Mouse (Mus musculus) forebrain, embryonic 11.5 days (tissue): Measurements from ENCODE around the gene Ska3. TPM values are rescaled to one million over a fixed set of nuclear protein-coding genes. Genes with fewer than 3 reads are reported as not detected.

Source experiments
- ATAC-seq: fragments of 200-750 bp; cut with Nextera tagmentation; replicated peaks from 2 replicates; pipeline ENCODE4 v1.8.0; 2017; ENCODE audit warnings: moderate TSS enrichment; ENCODE audit not compliant: low FRiP score
- DNase-seq: peaks from one replicate; pipeline ENCODE4 v3.0.0-alpha.2; 2017; ENCODE audit warnings: low spot score
- H3K27ac ChIP-seq: fragments of 300-500 bp; sonication (generic); 2 replicates; pipeline ENCODE4 v1.5.1; 2014; ENCODE audit warnings: low read depth, low read length
- H3K27me3 ChIP-seq: fragments of 300-500 bp; sonication (generic); 2 replicates; pipeline ENCODE4 v1.6.1; 2014; ENCODE audit warnings: mild to moderate bottlenecking, low read length, mixed read lengths; ENCODE audit not compliant: control insufficient read depth, insufficient read depth
- H3K36me3 ChIP-seq: fragments of 300-500 bp; sonication (generic); 2 replicates; pipeline ENCODE4 v1.6.1; 2014; ENCODE audit warnings: mild to moderate bottlenecking, low read length, moderate library complexity, mixed read lengths; ENCODE audit not compliant: control insufficient read depth, insufficient read depth
- H3K4me1 ChIP-seq: fragments of 300-500 bp; sonication (generic); replicated peaks from 2 replicates; pipeline ENCODE4 v1.6.1; 2014; ENCODE audit warnings: low read length, mixed read lengths; ENCODE audit not compliant: control insufficient read depth, insufficient read depth
- H3K4me2 ChIP-seq: fragments of 300-500 bp; sonication (generic); 2 replicates; pipeline ENCODE4 v1.6.1; 2014; ENCODE audit warnings: low read depth, mild to moderate bottlenecking, low read length, moderate library complexity, mixed read lengths; ENCODE audit not compliant: severe bottlenecking
- H3K4me3 ChIP-seq: fragments of 300-500 bp; sonication (generic); 2 replicates; pipeline ENCODE4 v1.5.1; 2014; ENCODE audit warnings: low read depth, low read length
- H3K9ac ChIP-seq: fragments of 300-500 bp; sonication (generic); 2 replicates; pipeline ENCODE4 v1.6.1; 2014; ENCODE audit warnings: low read length
- H3K9me3 ChIP-seq: fragments of 300-500 bp; sonication (generic); 2 replicates; pipeline ENCODE4 v1.6.1; 2016; ENCODE audit warnings: low read length, mixed read lengths; ENCODE audit not compliant: control insufficient read depth
- WGBS: fragments of 180-500 bp; shearing (Covaris S2); extraction: QIAGEN DNeasy Blood & Tissue Kit; methylation state at CpG from one replicate; pipeline ENCODE4 v1.1.7; 2014; 5-methylcytosine and 5-hydroxymethylcytosine counted together
- microRNA-seq: library from miRNA; unstranded; fragments of <30 nt; microRNA quantifications from one replicate; pipeline ENCODE4, GENCODE M21; 2016; ENCODE audit not compliant: insufficient number of aligned reads
- polyA plus RNA-seq: library from polyadenylated mRNA; unstranded; fragments of >200 nt; fragmentation: Nextera tagmentation; extraction: Ambion mirVana; gene quantifications from 2 replicates; pipeline ENCODE4 v1.2.1, GENCODE M21; 2014

Gene Ska3
- polyA plus RNA-seq, 1 experiment from 2014 or later = 63.3 TPM

DNA sequence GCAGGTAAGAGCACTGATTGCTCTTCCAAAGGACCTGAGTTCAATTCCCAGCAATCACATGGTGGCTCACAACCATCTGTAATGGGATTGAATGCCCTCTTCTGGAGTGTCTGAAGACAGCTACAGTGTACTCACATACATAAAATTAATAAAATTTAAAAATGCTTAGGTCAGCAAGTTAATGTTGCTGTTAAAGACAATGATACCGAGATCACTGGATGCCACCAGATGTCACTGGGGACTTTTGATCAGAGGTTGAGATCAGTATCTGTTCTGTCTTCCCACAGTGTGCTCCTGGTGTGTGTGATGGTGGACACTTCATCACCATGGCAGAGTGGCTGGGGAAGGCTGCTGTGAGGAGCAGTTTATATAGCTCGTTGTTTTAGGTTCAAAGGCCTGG, 36.7 kb downstream of the Ska3 start:
- H3K27ac ChIP-seq = no peak overlapping the region
- no peaks in the 10 kb centered on the region for H3K4me1 ChIP-seq
- H3K27me3 ChIP-seq = no peaks in the 10 kb centered on the region
- H3K4me2 ChIP-seq = no peak overlapping the region
- ATAC-seq = no peak
- no peak overlapping the region for H3K9ac ChIP-seq
- DNase-seq = no peak
- no peaks in the 10 kb centered on the region for H3K9me3 ChIP-seq
- no peaks in the 10 kb centered on the region for H3K36me3 ChIP-seq
- 84% methylated on average over 2 of the region's 2 CpGs for WGBS
- no peak overlapping the region for H3K4me3 ChIP-seq

- Histone ChIP-seq H3K9ac (no peak overlapping the region), H3K4me3 (no peak overlapping the region), H3K27ac (no peak overlapping the region), H3K36me3 (no peaks in the 10 kb centered on the region), H3K4me2 (no peak overlapping the region), H3K4me1 (no peaks in the 10 kb centered on the region), H3K27me3 (no peaks in the 10 kb centered on the region), H3K9me3 (no peaks in the 10 kb centered on the region)
- ATAC-seq = no peak
- DNase-seq = no peak
- WGBS = 87% methylated on average over 4 of the region's 4 CpGs
Observed at GRCm38 (mm10) chr14:57787406-57787805, 38.6 kb downstream of the Ska3 start.

DNA sequence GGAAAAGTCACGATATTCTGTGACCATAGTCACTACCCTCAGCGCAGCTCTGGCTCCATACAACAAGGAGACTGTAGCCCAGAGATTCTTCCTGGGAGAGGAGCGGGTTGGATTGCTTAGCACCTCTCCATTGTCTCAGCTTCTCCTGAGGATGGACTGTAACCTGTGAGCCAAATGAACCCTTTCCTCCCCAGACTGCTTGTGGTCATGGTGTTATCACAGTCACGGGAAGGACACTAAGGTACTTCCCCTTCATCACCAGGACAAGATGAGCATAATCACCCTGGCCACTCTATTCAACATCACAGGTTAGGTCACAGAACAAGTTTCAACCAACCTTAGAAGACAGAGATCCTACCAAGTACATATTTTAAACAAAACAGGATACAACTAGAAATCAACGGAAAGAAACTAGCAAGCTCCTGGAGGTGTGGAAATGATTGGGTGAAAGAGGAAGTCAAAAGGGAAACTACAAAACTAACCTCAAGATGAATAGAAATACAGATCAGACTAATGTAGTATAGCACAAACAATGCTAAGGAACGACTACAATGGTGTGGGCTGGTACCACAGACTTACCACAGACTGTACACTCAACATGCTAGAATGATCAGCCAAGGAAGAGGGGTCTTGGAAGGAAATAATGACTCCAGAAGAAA, 53.7 kb downstream of the Ska3 start:
- DNase-seq (no peak), ATAC-seq (no peak)
- H3K4me1 ChIP-seq = no peaks in the 10 kb centered on the region
- H3K27ac ChIP-seq = no peak overlapping the region
- H3K27me3 ChIP-seq = no peaks in the 10 kb centered on the region
- no peak overlapping the region for H3K4me3 ChIP-seq
- H3K9me3 ChIP-seq = no peaks in the 10 kb centered on the region
- WGBS = 83% methylated on average over 6 of the region's 6 CpGs
- H3K4me2 ChIP-seq = no peak overlapping the region
- no peaks in the 10 kb centered on the region for H3K36me3 ChIP-seq
- H3K9ac ChIP-seq = no peak overlapping the region

- ATAC-seq (no peak), DNase-seq (no peak)
- H3K4me1 ChIP-seq = no peaks in the 10 kb centered on the region
- H3K4me3 ChIP-seq = no peak overlapping the region
- no peaks in the 10 kb centered on the region for H3K36me3 ChIP-seq
- no peak overlapping the region for H3K9ac ChIP-seq
- no peaks in the 10 kb centered on the region for H3K27me3 ChIP-seq
- H3K9me3 ChIP-seq = no peaks in the 10 kb centered on the region
- WGBS = 96% methylated on average over 5 of the region's 5 CpGs
- H3K27ac ChIP-seq = no peak overlapping the region
- no peak overlapping the region for H3K4me2 ChIP-seq
Observed at GRCm38 (mm10) chr14:57769102-57769501, 56.9 kb downstream of the Ska3 start.

GRCm38 (mm10) chr14:57760447-57761412, 65.3 kb downstream of the Ska3 start:
- Histone ChIP-seq H3K4me2 (no peak overlapping the region), H3K9ac (no peak overlapping the region), H3K4me1 (0 out of 2 replicates have a peak, but pooled peaks cover 2% of the 10 kb centered on the region), H3K27ac (no peak overlapping the region), H3K9me3 (no peaks in the 10 kb centered on the region), H3K27me3 (no peaks in the 10 kb centered on the region), H3K36me3 (no peaks in the 10 kb centered on the region), H3K4me3 (no peak overlapping the region)
- ATAC-seq (no peak), DNase-seq (no peak)
- WGBS = 49% methylated on average over 10 of the region's 10 CpGs

DNA sequence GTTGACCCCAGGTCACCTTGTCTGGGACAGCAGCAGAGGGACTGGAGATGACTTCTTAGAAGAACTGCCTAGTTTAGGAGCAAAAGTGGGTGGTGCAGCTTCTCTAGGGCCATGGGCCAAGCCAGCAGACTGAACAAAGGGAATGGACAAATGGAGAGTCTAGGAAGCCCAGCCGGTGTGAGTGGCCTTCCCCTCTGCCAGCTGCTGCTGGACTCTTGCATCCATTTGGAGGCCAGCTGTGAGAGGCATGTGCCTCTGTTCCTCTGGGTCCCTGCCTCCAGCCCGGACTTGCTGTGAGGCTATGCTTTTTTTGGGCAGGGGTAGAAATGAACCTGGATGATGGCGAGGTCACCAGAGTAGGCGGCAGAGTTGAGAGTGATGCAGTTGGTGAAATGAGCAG, 67.7 kb downstream of the Ska3 start, which contains the start of gene Lats2:
TSS of gene Lats2 (minus strand) at position 152 of the 400 bp plus-strand sequence.
- H3K27me3 ChIP-seq = no peaks in the 10 kb centered on the region
- no peaks in the 10 kb centered on the region for H3K9me3 ChIP-seq
- H3K9ac ChIP-seq = no peak within 1 kb of the TSS
- WGBS = 95% methylated on average over 4 of the region's 4 CpGs
- no peak within 1 kb of the TSS for H3K4me3 ChIP-seq
- H3K4me2 ChIP-seq = no peak within 1 kb of the TSS
- no peak within 1 kb of the TSS for H3K27ac ChIP-seq
- 0 out of 2 replicates have a peak, but pooled peaks cover 2% of the 10 kb centered on the region for H3K4me1 ChIP-seq
- DNase-seq (no peak), ATAC-seq (no peak)
- H3K36me3 ChIP-seq = no peaks in the 10 kb centered on the region

Small RNA genes lying within 50 kb of the gene (microRNA-seq; reads per million reads assigned to microRNA genes)
- not detected for gene Mir3077

Other genes starting within 250 kb of the Ska3 start
- 35.6 and 39.1 TPM in 2 replicates for gene Xpo4, start 160.8 kb downstream of the Ska3 start, polyA plus RNA-seq
- not detected in 2 replicates for gene Gm49361, start 80.1 kb downstream of the Ska3 start, polyA plus RNA-seq
- gene Lats2, start 67.8 kb downstream of the Ska3 start, polyA plus RNA-seq = 14.0 and 16.6 TPM in 2 replicates
- gene Sap18, start 28.0 kb downstream of the Ska3 start, polyA plus RNA-seq = 24.1 and 25.9 TPM in 2 replicates
- gene Mrpl57, start within 50 bp of the Ska3 start, polyA plus RNA-seq = 124 and 131 TPM in 2 replicates
- 54.6 and 62.2 TPM in 2 replicates for gene Zdhhc20, start 64.1 kb upstream of the Ska3 start, polyA plus RNA-seq
- gene Micu2, start 173.1 kb upstream of the Ska3 start, polyA plus RNA-seq = 48.0 and 52.7 TPM in 2 replicates
- gene Fgf9, start 244.4 kb upstream of the Ska3 start, polyA plus RNA-seq = 1.4 and 2.2 TPM in 2 replicates